Mouse (Mus musculus) stomach, postnatal 0 days (tissue): Measurements from ENCODE around the gene Il16. TPM values are rescaled to one million over a fixed set of nuclear protein-coding genes. Genes with fewer than 3 reads are reported as not detected.

Experiments
- ATAC-seq: fragments of 200-750 bp; cut with Nextera tagmentation; 2 replicates; pipeline ENCODE4 v1.8.0; 2017; ENCODE audit not compliant: low FRiP score, low TSS enrichment
- DNase-seq: peaks from one replicate; pipeline ENCODE4 v3.0.0-alpha.2; 2016; ENCODE audit warnings: low spot score
- H3K27ac ChIP-seq: fragments of 300-500 bp; sonication (generic); replicated peaks from 2 replicates; pipeline ENCODE4 v1.5.1; 2014; ENCODE audit warnings: mild to moderate bottlenecking, control low read depth
- H3K27me3 ChIP-seq: fragments of 300-500 bp; sonication (generic); 2 replicates; pipeline ENCODE4 v1.6.1; 2014; ENCODE audit warnings: low read length; ENCODE audit not compliant: control insufficient read depth, insufficient read depth
- H3K36me3 ChIP-seq: fragments of 300-500 bp; sonication (generic); 2 replicates; pipeline ENCODE4 v1.6.1; 2014; ENCODE audit warnings: low read length, mixed read lengths; ENCODE audit not compliant: control insufficient read depth, insufficient read depth
- H3K4me1 ChIP-seq: fragments of 300-500 bp; sonication (generic); replicated peaks from 2 replicates; pipeline ENCODE4 v1.6.1; 2014; ENCODE audit warnings: antibody characterized with exemption; ENCODE audit not compliant: control insufficient read depth, insufficient read depth
- H3K4me2 ChIP-seq: fragments of 300-500 bp; sonication (generic); replicated peaks from 2 replicates; pipeline ENCODE4 v1.6.1; 2014; ENCODE audit warnings: low read depth, mild to moderate bottlenecking, control low read depth, moderate library complexity
- H3K4me3 ChIP-seq: fragments of 300-500 bp; sonication (generic); 2 replicates; pipeline ENCODE4 v1.5.1; 2014; ENCODE audit warnings: low read depth, low read length, control low read depth
- H3K9ac ChIP-seq: fragments of 300-500 bp; sonication (generic); 2 replicates; pipeline ENCODE4 v1.6.1; 2014; ENCODE audit warnings: mild to moderate bottlenecking, low read length, control low read depth, mixed read lengths
- H3K9me3 ChIP-seq: fragments of 300-500 bp; sonication (generic); 2 replicates; pipeline ENCODE4 v1.6.1; 2016; ENCODE audit warnings: low read length; ENCODE audit not compliant: control insufficient read depth
- CTCF ChIP-seq: IDR thresholded peaks from 2 replicates; pipeline ENCODE4 v1.5.1; 2016; ENCODE audit warnings: antibody characterized with exemption, low read depth, mild to moderate bottlenecking, moderate library complexity
- EP300 ChIP-seq: optimal IDR thresholded peaks from 2 replicates; pipeline ENCODE3; 2016; ENCODE audit warnings: antibody characterized with exemption
- WGBS: fragments of 180-500 bp; shearing (Covaris S2); extraction: QIAGEN DNeasy Blood & Tissue Kit; methylation state at CpG from one replicate; pipeline ENCODE4 v1.1.7; 2014; 5-methylcytosine and 5-hydroxymethylcytosine counted together
- polyA plus RNA-seq: library from polyadenylated mRNA; unstranded; fragments of >200 nt; fragmentation: Nextera tagmentation; extraction: Ambion mirVana; gene quantifications from 2 replicates; pipeline ENCODE4 v1.2.1, GENCODE M21; 2015

Il16 gene
- polyA plus RNA-seq, 1 experiment from 2014 or later = 2.8 TPM

GRCm38 (mm10) chr7:83641163-83641562, 104.4 kb downstream of the Il16 start:
- H3K27ac ChIP-seq = no peak overlapping the region
- H3K4me3 ChIP-seq = no peak overlapping the region
- no peaks in the 10 kb centered on the region for H3K4me1 ChIP-seq
- TF ChIP-seq EP300 (no peak), CTCF (no peak)
- no peaks in the 10 kb centered on the region for H3K9me3 ChIP-seq
- no peaks in the 10 kb centered on the region for H3K27me3 ChIP-seq
- ATAC-seq (no peak), DNase-seq (no peak)
- no peak overlapping the region for H3K9ac ChIP-seq
- no peak overlapping the region for H3K4me2 ChIP-seq
- peaks cover 22% of the 10 kb centered on the region for H3K36me3 ChIP-seq
- WGBS = 62% methylated on average over 2 of the region's 2 CpGs

DNA sequence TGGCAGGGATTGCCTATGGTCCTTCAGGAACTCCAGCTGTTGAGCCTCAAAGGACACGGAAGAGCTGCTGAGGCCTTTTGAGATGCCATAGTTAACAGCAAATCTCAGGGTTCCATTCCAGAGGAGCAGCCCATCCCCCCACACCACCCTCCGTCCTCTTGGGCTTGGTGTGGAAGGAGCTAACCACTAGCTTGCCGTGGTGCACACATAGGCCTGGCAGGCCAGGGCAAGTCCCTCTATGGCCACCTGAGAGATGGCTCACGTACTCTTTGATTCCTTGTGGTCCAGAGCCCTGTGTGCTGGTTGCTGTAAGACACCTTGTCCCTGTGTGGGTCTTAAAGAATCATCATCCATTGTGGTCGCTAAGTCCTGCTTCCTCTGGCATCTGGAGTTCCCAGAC, 104.9 kb downstream of the Il16 start:
- Histone ChIP-seq H3K36me3 (peaks cover 22% of the 10 kb centered on the region), H3K27ac (no peak overlapping the region), H3K4me2 (no peak overlapping the region), H3K9me3 (no peaks in the 10 kb centered on the region), H3K4me1 (no peaks in the 10 kb centered on the region), H3K4me3 (no peak overlapping the region), H3K9ac (no peak overlapping the region), H3K27me3 (no peaks in the 10 kb centered on the region)
- WGBS = 78% methylated on average over 5 of the region's 5 CpGs
- DNase-seq (no peak), ATAC-seq (no peak)
- no peak for TF ChIP-seq EP300
- no peak for TF ChIP-seq CTCF

DNA sequence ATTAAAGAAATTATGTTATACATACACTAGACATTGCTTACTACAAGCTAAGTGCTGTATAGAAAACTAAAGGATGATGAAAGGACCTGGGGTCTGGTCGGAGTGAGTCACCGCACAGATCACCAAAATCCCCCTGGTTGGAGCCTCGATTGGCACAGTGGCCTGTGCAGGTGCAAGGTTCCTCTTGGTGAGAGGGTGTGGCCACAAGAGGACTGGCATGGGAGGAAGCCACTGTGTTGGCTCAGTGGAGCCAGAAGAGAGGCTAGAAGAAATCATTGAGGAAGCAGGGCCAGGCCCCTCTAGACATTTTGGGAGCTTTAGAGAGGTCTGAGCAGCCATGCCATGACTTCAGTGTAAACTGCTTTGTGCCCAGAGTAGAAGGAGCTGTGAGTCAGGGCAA, 106.4 kb downstream of the Il16 start:
- no peak for DNase-seq
- Histone ChIP-seq H3K4me1 (no peaks in the 10 kb centered on the region), H3K27me3 (no peaks in the 10 kb centered on the region), H3K9ac (no peak overlapping the region), H3K9me3 (no peaks in the 10 kb centered on the region), H3K36me3 (peaks cover 22% of the 10 kb centered on the region), H3K4me2 (no peak overlapping the region), H3K4me3 (no peak overlapping the region), H3K27ac (no peak overlapping the region)
- WGBS = 71% methylated on average over 3 of the region's 3 CpGs
- TF ChIP-seq EP300 = no peak
- no peak for ATAC-seq

GRCm38 (mm10) chr7:83637781-83638583, 107.5 kb downstream of the Il16 start:
- H3K4me2 ChIP-seq = no peak overlapping the region
- no peaks in the 10 kb centered on the region; the same call in 1 of the 2 replicates for H3K4me1 ChIP-seq
- peaks cover 22% of the 10 kb centered on the region for H3K36me3 ChIP-seq
- TF ChIP-seq CTCF (no peak), EP300 (no peak)
- H3K9ac ChIP-seq = no peak overlapping the region
- H3K27me3 ChIP-seq = no peaks in the 10 kb centered on the region
- no peaks in the 10 kb centered on the region for H3K9me3 ChIP-seq
- ATAC-seq (no peak), DNase-seq (no peak)
- 88% methylated on average over 8 of the region's 8 CpGs for WGBS
- H3K27ac ChIP-seq = no peak overlapping the region
- no peak overlapping the region for H3K4me3 ChIP-seq

GRCm38 (mm10) chr7:83636425-83636824, 109.1 kb downstream of the Il16 start:
- ATAC-seq (no peak), DNase-seq (no peak)
- peaks cover 22% of the 10 kb centered on the region for H3K36me3 ChIP-seq
- H3K4me2 ChIP-seq = no peak overlapping the region
- H3K27me3 ChIP-seq = no peaks in the 10 kb centered on the region
- H3K9ac ChIP-seq = no peak overlapping the region
- no peaks in the 10 kb centered on the region; the same call in 1 of the 2 replicates for H3K4me1 ChIP-seq
- no peaks in the 10 kb centered on the region for H3K9me3 ChIP-seq
- no peak overlapping the region for H3K27ac ChIP-seq
- WGBS = 91% methylated on average over 8 of the region's 8 CpGs
- TF ChIP-seq EP300 (no peak), CTCF (no peak)
- H3K4me3 ChIP-seq = no peak overlapping the region

DNA sequence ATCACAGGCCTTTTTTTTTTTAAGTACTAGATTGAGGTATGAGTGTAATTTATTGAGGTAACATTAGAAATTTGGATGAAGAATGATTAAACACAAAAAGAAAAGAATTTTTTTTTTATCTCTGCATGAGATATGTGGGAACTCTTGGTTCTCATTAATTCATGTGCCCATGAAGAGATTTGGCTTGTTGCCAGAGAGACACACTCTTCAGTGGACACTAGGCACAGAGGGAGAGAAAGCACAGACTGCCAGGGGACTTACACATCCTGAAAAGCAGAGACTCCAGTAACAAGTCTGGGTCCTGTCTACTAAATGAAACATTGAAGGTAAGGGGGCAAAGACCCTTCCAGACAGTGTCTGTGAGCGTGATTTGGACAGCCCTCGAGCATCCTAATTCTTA, 109.8 kb downstream of the Il16 start:
- no peaks in the 10 kb centered on the region for H3K27me3 ChIP-seq
- H3K27ac ChIP-seq = no peak overlapping the region
- WGBS = 97% methylated on average over 2 of the region's 2 CpGs
- DNase-seq (no peak), ATAC-seq (no peak)
- TF ChIP-seq EP300 (no peak), CTCF (no peak)
- H3K4me3 ChIP-seq = no peak overlapping the region
- H3K4me2 ChIP-seq = no peak overlapping the region
- H3K9ac ChIP-seq = no peak overlapping the region
- H3K9me3 ChIP-seq = no peaks in the 10 kb centered on the region
- H3K4me1 ChIP-seq = peaks cover 5% of the 10 kb centered on the region; the same call in 1 of the 2 replicates
- H3K36me3 ChIP-seq = peaks cover 18% of the 10 kb centered on the region
